Mouse (Mus musculus) lung, postnatal 4 days (tissue): ENCODE measurements around the gene Mapk8ip3.

Source experiments
- DNase-seq, 2 experiments: peaks; one replicate each; pipeline ENCODE4 v3.0.0; 2021

Mapk8ip3 gene

GRCm38 (mm10) chr17:24884391-24884790, 52.4 kb downstream of the Mapk8ip3 start:
- DNase-seq = no peak

DNA sequence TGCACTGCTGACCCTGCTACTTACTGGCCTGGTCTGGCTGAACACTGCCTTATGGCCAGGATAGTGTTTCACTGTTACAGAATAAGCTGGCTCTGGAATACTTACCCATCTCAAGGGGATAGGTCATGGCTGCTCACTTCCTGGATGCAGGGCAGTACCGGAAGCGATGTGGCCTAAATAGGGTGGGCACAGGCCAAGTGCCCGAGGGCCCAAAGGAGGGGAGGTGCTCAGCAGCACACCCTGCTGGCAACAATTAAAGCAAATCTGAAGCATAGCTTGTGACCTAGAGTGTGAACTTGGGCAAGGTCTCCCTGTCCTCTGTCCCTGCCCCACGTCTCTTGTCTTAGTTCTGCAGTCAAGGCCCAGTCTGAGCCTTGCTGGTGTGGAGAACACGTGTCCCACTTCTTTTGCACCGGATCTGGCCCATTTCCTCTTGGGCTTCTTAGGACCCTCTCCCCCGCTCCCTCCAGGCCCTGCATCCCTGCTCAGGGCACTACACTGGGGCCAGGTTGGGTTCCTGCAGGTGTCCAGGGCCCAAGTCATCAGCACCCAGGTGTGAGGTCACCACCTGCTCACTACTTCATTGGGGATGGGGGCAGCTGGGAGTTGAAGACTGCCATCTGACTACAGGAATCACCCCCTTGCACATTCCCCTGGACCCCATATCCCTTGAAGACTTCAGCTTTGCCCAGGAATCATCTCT, 54.9 kb downstream of the Mapk8ip3 start:
- peak in 1 of 2 experiments; percentile 50 for DNase-seq

DNA sequence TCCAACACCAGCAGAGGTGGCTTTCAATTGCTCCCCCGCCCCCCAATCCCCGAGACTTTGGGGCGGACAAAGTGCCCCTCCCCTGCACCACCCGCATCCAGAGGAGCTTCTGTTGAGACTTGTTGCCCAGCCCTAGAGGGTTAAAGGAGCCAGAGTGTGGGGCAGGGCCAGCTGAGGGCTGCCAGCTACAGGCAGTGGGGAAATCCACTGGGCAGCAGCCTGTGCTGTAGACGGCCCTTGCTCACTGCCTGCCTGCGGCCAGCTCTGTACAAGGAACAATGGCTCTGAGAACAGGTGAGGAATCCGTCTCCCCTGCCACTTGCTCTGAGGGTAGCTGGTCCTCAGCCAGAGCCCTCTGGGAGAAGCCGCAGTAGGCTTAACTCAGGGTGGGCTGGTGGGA, 58.2 kb downstream of the Mapk8ip3 start:
- DNase-seq = no peak

GRCm38 (mm10) chr17:24878117-24878397, 58.7 kb downstream of the Mapk8ip3 start:
- DNase-seq = peak; percentile 48 to 69

DNA sequence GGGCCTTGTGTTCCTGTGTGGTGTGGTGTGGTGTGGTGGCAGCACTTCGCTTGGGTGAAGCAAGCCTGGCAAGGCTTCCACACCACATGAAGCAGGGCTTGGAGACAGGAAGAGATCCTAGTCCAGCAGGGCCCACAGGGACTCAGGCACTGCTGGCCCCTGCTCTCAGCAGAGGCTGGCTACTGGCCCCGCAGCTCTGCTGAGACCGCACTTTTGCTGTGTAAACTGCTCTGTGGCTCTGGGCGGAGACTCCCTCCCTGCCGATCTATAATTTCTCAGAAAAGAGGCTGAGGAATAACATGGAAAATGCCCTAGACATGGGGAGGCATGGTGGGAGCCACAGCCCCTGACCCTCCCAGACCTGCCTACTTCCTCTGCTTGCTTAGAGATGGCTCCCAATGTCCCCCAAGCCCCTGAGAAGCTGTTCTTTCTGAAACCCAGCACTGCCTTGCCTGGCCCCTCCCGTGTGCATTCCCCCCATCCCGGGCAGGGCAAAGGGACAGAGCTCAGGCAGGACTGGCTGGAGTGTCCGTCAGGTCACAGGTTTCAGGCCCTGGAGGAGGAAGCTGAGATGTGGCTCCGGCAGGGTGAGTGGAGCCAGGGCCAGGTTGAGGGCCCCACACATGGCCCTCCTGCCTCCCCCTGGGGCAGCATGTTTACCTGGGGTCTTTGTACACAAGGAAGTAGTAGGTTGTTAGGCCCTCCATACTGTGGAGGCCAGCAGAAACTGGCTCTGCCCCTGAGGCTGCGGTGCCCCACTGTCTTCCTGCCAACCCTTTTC, 59.3 kb downstream of the Mapk8ip3 start:
- no peak for DNase-seq

GRCm38 (mm10) chr17:24874989-24875388, 61.8 kb downstream of the Mapk8ip3 start:
- DNase-seq = no peak

GRCm38 (mm10) chr17:24874405-24874745, 62.4 kb downstream of the Mapk8ip3 start:
- DNase-seq = no peak

- DNase-seq = no peak
These were observed 62.9 kb downstream of the Mapk8ip3 start for GRCm38 (mm10) chr17:24873695-24874404.

DNA sequence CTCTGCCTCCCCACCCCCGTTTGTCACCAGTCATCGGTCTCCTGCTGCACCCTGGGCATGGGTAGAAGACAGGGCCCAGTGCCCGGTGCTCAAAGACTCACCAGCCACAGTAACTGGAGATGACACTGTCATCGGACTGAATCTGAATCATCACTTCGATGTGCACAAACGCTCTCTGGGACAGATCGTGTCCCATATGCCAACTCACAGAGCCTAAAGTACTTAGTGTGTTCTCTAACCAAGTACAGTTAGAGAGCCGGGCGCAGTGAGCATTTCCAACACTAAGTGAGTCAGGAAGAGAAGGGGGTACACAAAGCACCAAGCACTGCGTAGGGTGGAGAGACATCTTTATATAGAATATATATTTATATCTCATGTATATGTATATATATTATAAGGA, 68.9 kb downstream of the Mapk8ip3 start:
- no peak for DNase-seq

GRCm38 (mm10) chr17:24865776-24866175, 71.0 kb downstream of the Mapk8ip3 start, which contains the start of gene Igfals:
Igfals (plus strand) TSS chr17:24865997.
- peak in 1 of 2 experiments; percentile 19 for DNase-seq

DNA sequence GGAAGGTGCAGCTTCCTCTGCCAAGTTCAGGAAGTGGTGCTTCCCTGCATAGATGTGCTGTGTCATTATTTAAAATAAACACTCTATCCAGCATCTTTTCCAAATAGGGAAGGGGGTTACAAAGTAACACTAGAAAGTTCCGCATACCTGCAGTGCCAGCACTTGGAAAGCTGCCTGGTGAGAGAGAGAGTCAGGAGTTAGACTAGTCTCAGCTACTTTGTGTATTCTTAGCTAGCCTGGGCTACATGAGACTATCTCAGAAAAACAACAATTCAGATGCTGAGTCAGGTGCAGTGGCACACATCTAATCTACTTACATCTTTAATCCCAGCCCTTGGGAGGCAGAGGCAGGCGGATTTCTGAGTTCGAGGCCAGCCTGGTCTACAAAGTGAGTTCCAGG, 75.0 kb downstream of the Mapk8ip3 start:
- no peak for DNase-seq

DNA sequence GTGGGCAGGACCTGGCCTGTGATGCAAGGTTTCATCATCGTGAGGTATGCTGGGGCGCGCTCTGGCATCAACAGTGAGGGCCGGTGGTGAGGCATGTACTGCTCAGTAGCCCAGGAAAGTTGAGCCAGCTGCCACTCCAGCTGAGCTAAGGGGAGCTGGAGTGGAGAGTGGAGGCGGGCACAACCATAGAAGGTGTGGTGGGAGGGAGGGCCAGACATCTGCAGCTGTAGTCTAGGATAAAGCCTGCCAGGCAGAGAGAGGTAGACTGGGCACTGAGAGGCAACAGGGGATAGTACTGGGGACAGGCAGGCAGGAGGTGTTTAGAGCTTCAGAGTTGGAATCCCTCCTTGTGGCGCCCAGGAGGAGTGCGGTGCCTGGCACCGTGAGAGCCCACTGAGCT, 76.7 kb downstream of the Mapk8ip3 start:
- DNase-seq = no peak

DNA sequence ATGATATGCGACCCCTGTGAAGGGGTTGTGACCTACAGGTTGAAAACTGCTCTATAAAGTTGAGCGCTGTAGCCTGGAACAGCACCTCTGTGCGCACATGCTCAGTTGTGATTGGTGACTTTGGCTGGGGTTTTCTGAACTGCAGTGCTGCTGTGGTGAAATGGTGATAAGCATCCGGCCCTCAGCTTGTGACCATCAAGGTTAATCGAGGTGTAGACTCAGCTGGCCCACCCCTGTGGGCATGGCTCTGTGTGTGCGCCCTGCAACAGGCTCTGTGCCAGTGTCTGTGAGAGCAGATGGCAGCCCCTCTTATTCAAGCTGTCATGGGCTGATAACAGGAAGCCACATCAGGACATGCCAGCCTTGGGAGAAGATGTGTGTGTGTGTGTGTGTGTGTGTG, 77.8 kb downstream of the Mapk8ip3 start:
- no peak for DNase-seq

- no peak for DNase-seq
These were observed 78.8 kb downstream of the Mapk8ip3 start for GRCm38 (mm10) chr17:24857831-24858470.

DNA sequence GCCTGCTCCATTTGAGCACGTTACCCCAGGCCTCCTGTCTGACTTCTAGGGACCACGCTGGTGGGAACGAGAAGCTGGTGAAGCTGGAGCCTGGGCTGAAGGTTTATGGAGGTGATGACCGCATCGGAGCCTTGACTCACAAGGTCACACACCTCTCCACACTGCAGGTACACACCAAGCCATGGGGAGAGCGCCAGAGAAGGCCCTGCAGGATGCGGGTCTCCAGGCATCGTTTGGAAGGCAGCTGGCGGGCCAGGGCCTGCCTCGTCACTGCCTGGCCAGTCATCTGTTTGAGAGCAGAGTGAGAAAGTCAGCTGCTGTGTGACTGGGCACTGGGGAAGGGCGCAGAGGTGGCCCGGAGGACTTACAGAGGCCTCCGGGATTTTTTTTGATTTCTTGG, 80.2 kb downstream of the Mapk8ip3 start:
- no peak for DNase-seq

DNA sequence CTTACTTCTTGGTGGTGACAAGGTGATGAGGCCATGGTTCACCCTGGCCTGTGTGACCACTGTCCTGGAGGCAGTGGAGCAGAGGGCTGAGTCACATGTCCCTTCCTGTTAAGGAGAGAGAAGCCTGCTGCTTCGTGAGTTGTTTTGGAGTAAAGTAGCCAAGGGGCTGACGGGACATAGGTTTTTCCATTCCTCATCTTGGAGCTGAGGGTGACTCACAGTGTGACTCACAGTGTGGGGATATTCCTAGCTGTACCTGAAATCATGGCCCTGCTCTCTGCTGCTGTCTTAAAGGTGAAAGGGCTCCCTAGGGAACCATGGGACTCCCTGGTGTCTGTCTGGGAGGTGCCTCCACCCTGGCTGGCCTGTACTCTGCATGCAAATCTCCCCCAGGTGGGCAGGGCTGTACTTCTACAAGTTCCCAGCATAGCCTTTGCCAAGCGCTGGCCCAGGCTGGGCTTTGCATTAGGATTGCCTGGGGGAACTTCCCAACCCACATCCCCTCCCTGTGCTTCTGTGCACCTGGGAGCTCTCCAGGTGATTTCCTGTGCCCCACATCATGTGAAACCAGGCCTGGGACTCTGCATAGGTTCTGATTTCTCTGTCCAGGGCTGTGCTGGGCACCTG, 80.8 kb downstream of the Mapk8ip3 start:
- DNase-seq = no peak

- DNase-seq = no peak
These were observed 85.2 kb downstream of the Mapk8ip3 start for GRCm38 (mm10) chr17:24851381-24852125.

GRCm38 (mm10) chr17:24850773-24851127, 86.0 kb downstream of the Mapk8ip3 start:
- no peak for DNase-seq

DNA sequence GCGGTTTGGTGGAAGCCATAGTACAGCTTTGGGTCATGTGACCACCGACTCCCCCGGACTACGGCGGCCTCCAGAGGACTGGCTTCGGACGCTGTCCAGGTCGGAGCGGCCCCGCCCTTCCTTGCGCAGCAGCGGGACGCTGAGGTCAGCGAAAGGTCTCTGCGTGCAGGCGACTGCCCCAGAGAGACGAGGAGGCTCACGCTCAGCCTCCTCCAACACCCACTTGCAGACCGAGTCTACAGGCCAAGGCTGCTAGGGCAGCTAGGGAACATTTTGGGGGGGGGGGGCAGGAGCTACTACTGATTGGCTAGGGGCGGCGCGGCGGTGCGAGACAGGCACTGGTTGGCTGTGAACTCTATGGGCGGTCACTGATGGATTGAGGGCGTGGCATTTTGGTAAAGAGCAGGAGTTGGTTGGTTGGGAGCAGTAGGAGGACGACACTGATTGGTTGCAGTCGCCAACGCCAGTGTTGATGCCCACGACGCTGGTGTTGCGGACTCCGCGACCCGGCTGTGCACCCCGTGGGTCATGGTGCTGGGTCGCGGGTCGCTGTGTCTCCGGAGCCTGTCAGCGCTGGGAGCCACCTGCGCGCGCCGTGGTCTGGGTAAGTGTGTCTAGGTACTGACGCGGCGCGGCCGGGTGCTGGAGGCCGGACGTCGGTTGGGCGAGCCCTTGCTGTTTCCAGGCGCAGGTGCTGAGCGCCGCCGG, 86.6 kb downstream of the Mapk8ip3 start, which contains the start of gene Fahd1:
TSS of gene Fahd1 (minus strand) at position 300 of the 708 bp plus-strand sequence.
- peak; percentile 96 to 97 for DNase-seq

DNA sequence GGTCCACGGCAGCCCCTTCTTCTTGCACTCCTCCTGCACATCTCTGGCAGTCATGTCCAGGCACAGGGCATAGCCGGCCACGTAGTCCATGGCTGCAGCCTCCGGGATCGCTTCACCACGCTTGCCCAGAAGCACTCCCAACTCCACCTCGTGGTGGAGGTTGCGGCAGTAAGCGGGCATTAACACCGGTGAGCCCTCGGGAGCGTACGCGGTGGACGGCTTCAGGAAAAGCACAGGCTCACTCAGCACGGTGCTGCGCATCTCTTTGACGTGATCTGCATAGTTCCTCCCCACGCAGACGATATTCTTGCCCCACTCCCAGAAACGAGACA, 87.1 kb downstream of the Mapk8ip3 start:
- no peak for DNase-seq

- DNase-seq = no peak
These were observed 88.2 kb downstream of the Mapk8ip3 start for GRCm38 (mm10) chr17:24848600-24849031.

DNA sequence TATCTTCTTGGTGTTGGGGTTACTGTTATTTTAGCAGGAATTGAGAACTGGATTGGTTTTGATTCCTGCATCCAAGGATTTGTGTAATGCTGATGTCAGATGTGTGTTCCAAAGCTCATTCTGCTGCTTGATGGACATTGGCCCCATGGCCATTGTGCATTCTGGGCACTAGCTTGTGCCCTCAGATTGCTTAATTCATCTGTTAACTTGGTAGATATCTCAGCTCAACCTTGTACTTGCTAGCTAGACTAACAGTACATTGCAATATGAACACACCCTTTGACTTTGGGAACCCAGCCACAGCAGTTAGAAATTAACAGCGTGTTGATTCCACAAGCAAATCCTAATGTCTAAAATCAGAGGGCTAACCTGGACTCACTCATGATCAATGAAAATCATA, 89.4 kb downstream of the Mapk8ip3 start:
- no peak for DNase-seq
